Mouse (Mus musculus): Measurements from ENCODE around the gene Tor4a.
A peak's percentile ranks its signal among the peaks of the same experiment; 100 is the strongest.

Gene Tor4a

DNA sequence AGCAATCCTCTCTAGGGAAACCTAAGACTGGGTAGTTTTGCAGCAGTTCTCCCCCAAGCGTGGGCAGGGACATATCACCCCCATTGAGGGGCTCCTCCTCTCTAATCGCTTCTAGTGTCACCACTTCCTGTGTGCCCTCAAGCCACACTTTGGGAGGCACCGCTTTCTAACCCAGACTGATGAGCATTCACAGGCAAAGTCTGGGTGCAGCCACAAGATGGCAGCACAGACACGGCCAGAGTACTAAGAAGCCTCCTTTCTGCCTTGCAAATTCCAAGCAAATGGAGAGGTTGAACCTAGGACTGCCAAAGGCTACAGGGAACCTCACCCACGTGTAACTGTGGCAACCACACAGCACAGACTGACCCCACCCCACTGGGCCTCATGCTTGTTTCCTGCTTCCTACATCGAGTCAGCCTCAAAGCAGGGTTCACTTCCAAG is 3.3 kb downstream of the Tor4a start:
- peak; percentile 66 for DNase-seq (ENCODE audit: low read depth, low spot score)

- DNase-seq (ENCODE audit: low read depth, low spot score) = no peak
These were observed 8.8 kb downstream of the Tor4a start for GRCm38 (mm10) chr2:25187841-25188240.

DNA sequence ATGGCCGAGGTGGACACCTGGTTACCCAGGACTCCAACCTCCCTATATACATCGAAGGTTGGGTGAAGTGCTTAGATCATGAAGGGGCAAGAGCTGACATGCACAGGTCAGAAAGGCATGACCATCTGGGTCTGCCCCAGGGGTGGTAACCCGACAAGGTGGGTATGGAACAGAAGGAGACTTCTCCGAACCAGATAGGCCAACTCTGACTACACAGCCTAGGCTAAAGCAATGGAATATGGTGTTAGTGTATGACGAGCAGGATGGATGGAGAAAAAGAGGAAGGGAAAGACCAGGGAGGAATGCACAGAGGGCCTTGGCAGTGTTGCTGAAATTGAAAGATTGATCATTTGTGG is 10.1 kb downstream of the Tor4a start:
- no peak for DNase-seq (ENCODE audit: low read depth, low spot score)

GRCm38 (mm10) chr2:25185625-25186574 is 10.8 kb downstream of the Tor4a start:
- no peak for DNase-seq (ENCODE audit: low read depth, low spot score)

- no peak for DNase-seq (ENCODE audit: low read depth, low spot score)
These were observed 12.2 kb downstream of the Tor4a start for GRCm38 (mm10) chr2:25184496-25184895.

GRCm38 (mm10) chr2:25183336-25183735 is 13.3 kb downstream of the Tor4a start:
- no peak for DNase-seq (ENCODE audit: low read depth, low spot score)

GRCm38 (mm10) chr2:25182664-25183063 is 14.0 kb downstream of the Tor4a start:
- no peak for DNase-seq (ENCODE audit: low read depth, low spot score)

GRCm38 (mm10) chr2:25181891-25182397 is 14.7 kb downstream of the Tor4a start:
- no peak for DNase-seq (ENCODE audit: low read depth, low spot score)

DNA sequence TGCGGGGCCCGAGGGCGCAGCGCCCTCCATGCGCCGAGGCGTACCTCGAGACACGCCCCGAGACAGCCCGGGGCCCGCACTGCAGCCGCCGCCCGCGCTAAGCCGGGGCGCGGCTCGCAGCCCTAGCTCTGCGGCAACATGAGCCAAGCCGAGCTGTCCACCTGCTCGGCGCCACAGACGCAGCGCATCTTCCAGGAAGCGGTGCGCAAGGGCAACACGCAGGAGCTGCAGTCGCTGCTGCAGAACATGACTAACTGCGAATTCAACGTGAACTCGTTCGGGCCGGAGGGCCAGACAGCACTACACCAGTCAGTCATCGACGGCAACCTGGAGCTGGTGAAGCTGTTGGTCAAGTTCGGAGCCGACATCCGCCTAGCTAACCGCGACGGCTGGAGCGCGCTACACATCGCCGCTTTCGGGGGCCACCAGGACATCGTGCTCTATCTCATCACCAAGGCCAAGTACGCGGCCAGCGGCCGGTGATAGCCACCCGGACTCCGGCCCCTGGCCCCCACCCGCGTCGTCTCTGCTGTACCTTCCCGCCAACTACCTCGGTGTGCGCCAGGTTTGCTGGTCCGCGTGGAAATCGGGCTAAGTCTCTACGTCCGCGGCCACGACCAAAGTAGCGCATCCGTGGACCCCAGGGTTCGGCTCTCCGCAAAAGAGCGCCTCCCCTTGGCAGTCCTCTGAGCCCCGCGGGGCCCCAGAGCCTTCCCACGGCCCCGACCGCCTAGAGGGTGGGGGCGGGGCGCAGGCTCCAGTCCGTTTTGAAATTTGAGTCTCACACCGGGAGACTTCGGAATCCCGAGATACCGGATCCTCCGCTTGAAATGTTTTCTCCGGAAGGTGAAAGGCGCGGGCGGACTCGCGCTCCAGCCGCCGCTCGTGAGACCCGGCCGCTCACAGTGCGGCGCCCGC is 15.5 kb downstream of the Tor4a start:
- DNase-seq (ENCODE audit: low read depth, low spot score) = no peak

GRCm38 (mm10) chr2:25180478-25180903 is 16.2 kb downstream of the Tor4a start, which contains the start of gene Nrarp:
Gene Nrarp, plus strand, starts transcription at chr2:25180758.
- DNase-seq (ENCODE audit: low read depth, low spot score) = peak; percentile 70

GRCm38 (mm10) chr2:25179566-25180217 is 17.0 kb downstream of the Tor4a start:
- DNase-seq (ENCODE audit: low read depth, low spot score) = no peak

GRCm38 (mm10) chr2:25178285-25178972 is 18.3 kb downstream of the Tor4a start:
- no peak for DNase-seq (ENCODE audit: low read depth, low spot score)

- DNase-seq (ENCODE audit: low read depth, low spot score) = no peak
These were observed 19.0 kb downstream of the Tor4a start for GRCm38 (mm10) chr2:25177685-25178084.

DNA sequence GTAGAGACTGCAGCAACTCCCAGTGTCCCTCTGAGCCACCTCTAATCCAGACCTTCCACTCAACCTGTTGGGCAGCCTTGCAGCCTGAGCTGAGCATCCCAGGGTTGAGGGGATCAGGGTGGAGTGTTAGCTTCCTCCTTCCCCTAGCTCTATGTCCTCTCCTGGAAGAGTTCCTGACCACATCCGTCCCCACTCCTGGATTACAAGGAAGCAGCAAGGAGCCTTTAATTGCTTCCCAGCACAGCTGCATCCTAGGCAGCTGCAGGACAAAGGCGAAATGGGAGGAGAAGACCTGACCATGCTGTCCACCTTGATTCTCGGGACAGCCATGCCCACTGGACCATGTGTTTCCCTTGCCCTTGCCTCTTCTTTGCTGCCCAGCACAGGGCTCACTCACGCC is 19.6 kb downstream of the Tor4a start:
- DNase-seq (ENCODE audit: low read depth, low spot score) = no peak

DNA sequence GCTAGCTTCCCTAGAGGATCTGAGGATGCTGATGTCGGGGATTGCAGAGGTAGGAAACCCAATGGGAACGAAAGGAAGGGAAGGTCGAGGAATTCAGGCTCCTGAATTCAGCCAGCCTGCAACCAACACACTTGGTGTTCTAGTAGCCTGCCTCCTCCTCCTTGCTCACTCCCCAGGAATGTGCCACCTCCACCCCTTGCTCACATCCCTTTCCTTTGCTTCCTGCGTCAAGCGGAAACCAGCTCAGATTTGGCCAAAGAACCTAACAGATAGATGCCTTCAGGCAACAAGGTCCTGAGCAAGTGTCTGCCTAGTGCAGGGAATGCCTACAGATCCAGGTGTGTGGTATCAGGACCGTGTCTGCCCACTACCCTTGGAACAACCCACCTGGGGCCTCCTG is 20.1 kb downstream of the Tor4a start:
- no peak for DNase-seq (ENCODE audit: low read depth, low spot score)

DNA sequence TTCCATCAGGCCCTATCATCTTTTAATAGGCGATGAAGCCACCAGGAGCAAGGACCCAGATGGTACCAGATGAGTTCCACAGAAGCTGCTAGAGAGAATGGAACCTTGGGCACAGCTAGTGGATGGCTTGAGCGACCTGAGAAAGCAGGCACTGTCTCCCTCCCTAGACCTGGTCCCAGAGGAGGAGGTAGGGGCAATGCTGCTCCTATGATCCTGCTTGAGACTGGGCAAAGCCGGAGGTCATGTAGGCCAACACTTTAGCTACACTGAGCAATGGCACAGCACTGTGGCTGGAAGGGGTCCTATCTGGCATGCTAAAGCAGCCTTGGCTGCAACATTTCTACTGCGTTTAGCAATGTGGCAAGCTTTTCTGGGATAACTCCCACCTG is 21.0 kb downstream of the Tor4a start:
- DNase-seq (ENCODE audit: low read depth, low spot score) = no peak

DNA sequence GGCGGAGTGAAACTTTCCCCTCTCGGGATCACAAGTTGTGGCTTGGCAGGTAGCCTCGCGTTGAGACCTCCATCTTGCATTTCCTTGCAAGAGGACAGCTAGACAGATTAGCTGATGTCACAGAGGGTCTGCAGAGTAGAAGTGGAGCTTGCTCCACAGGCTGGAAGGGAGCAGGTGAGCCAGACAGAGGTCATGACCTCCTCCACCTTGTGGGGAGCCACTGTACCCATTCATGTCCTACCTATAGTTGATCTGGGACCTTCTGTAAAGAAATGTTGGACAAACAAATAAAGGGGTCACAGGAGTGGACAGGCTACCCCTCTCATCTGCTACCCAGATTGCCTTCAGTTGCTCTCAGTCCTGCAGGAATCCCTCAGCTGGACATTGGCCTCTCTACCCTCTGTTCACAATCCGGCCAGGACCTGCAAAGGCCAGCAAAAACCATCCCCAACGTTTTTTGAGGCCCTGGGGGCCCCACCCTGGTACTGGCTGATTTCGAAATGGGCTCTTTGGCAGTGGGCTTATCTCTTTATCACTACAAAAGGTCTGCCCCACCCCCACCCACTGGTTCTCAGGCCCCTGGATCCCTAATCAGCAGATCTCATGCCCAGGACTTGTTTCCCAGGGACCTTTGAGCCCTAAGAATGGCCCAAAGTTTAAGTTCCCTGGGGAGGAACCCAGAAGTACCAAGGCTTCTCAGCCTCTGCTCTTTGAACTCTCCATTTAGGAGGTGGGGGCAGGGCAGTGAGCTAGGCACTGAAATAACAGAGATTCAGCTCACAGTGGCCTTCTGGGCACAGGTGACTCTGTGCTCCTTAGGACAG is 21.6 kb downstream of the Tor4a start:
- no peak for DNase-seq (ENCODE audit: low read depth, low spot score)

DNA sequence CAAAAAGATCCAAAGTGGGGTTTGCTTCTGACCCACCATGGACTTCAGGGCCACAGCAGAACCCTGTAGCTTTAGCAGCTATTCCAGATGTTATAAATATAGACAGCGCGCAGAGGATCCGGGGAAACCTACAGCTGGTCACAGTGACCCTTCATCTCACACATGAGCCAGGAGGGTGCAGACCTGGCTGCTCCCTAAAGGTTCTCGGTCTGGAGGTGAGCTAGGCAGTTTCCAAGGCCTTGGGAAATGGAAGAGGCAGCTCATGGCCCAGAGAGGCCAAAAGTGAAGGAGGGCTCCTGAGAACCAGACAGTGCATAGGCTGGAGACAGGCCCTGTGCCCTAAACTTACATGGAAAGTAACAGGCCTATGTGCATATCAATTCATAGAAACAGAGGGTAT is 22.9 kb downstream of the Tor4a start:
- DNase-seq (ENCODE audit: low read depth, low spot score) = no peak

DNA sequence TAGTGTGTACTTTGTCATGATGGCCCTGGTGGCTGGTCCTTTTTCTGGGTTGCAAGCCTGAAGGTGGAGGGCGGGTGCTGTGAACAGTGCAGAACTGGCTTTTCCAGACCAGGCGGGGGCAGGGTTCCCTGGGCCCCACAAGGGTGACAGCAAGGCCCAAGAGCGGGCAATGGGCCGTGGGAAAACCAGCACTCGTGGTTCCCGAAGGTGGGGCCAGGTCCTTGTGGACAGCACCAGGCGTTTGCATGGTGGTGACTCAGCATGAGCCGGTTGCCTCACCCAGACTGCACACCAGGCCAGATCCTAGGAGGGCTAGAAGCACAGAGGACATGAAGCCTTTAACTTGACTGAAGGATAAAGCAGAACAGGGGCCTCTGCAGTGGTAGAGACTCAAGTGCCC is 24.1 kb downstream of the Tor4a start:
- no peak for DNase-seq (ENCODE audit: low read depth, low spot score)

- no peak for DNase-seq (ENCODE audit: low read depth, low spot score)
These were observed 24.9 kb downstream of the Tor4a start for GRCm38 (mm10) chr2:25171769-25172153.

Data from telencephalon, adult 2 months (tissue).